Mouse (Mus musculus): Measurements from ENCODE around the gene Cort.

- TF ChIP-seq CTCF (IDR thresholded peaks at IDR 0.05; ENCODE audit: low read depth) (no peak), EP300 (IDR thresholded peaks at IDR 0.05; ENCODE audit: low read depth) (no peak)
These were observed 1.9 kb upstream of the Cort start for GRCm38 (mm10) chr4:149128467-149128866.

Measured in liver, embryonic 14.5 days (tissue).